Mouse (Mus musculus) embryonic fibroblast, embryonic 13.5 days (primary cell): Measurements from ENCODE around the gene Ccdc15.

Experiments
- CTCF ChIP-seq: IDR thresholded peaks from 2 replicates; pipeline ENCODE4 v1.5.1; 2011; ENCODE audit warnings: mild to moderate bottlenecking, control low read depth, low read length, moderate library complexity, borderline replicate concordance; ENCODE audit not compliant: insufficient read depth
- POLR2A ChIP-seq: IDR thresholded peaks from 2 replicates; pipeline ENCODE4 v1.6.1; 2011; ENCODE audit warnings: low read depth, mild to moderate bottlenecking, control low read depth, low read length, moderate library complexity

- TF ChIP-seq POLR2A, result no peak
- no peak for TF ChIP-seq CTCF
Observed at GRCm38 (mm10) chr9:37244600-37244999, 103.6 kb downstream of the Ccdc15 start.
